Mouse (Mus musculus): ENCODE data around the gene Rab5a.
A peak's percentile ranks its signal among the peaks of the same experiment; 100 is the strongest.
"Not testable (repeated sequence)": the region's sequence is repeated elsewhere in the genome, so short reads cannot be mapped to it uniquely, and the experiment has no call there.

The Rab5a gene

DNA sequence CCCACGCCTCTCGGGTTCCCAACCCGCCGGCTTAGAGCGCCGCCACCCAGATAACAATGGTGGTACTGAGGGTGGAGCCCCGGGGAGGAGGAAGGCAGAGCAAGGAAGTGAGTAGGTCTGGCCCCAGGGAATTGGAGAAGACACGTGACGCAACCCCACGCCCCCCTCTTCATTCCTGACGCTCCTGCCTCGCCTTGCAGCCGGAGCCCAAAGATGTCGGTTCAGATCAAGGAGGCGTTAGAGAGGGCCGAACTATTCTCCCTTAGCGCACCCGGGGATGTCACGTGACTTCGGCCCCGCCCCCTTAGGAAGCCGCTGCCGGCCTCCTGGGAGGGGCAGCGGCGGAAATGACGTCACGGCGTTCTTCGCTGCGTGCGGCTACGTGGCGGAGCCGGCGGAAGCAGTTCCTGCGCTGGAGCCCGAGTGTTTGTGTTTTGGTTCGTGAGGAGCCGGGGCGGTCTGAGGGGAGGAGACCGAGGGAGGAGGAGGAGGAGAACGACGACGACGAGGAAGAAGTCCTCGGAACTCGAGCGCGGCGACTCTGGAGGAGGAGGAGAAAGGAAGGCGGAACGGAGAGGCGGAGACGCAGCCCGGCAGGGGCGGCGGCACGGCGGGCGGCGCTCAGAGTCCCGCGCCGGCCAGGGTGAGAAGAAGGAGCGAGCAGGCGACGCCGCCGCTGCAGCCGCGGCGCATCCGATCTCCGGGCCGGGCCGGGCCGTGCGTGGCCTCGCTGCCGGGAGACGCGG lies at the start of gene Rab5a:
Gene Rab5a (plus strand): TSS at position 377 of the 746 bp plus-strand sequence.
- DNase-seq (ENCODE audit: low read depth): peak; percentile 100

DNA sequence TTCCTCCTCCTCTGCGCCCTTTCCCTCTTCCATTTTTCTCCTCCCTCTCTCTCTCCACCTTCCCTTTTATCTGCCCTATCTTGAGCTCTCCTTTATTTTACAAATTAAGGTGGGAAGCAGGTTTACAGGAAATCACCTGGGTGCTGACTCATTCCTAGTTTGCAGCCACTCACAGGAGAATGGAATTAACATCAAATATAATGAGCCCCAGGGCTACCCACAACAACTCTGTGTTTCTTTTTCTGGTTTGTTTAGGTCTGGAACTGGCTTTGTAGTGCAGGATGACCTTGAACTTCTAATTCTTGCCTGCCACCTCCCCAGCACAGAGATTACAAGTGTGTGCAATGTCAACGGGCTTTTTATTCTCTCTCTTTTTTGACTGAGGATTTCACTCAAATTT lies 22.9 kb upstream of the Rab5a start:
- no peak for DNase-seq (ENCODE audit: low read depth)

DNA sequence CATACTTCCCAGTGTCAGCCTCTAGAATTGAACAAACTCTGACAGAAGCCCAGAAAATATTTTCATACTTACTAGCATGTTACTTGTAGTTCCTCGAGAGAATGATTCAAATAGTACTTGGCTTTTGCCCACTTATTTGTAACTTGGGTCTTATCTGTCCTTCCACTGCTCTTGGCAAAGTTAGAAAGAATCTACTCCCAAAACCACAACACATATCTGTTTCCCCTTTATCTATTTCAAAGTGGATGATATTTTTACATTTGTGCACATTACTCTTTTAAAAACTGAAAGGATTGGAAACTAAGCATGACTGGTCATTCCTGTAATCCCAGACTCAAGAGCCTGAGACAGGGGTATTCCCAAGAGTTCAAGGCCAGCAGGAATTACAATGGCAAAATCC lies 22.3 kb upstream of the Rab5a start:
- DNase-seq (ENCODE audit: low read depth): no peak

DNA sequence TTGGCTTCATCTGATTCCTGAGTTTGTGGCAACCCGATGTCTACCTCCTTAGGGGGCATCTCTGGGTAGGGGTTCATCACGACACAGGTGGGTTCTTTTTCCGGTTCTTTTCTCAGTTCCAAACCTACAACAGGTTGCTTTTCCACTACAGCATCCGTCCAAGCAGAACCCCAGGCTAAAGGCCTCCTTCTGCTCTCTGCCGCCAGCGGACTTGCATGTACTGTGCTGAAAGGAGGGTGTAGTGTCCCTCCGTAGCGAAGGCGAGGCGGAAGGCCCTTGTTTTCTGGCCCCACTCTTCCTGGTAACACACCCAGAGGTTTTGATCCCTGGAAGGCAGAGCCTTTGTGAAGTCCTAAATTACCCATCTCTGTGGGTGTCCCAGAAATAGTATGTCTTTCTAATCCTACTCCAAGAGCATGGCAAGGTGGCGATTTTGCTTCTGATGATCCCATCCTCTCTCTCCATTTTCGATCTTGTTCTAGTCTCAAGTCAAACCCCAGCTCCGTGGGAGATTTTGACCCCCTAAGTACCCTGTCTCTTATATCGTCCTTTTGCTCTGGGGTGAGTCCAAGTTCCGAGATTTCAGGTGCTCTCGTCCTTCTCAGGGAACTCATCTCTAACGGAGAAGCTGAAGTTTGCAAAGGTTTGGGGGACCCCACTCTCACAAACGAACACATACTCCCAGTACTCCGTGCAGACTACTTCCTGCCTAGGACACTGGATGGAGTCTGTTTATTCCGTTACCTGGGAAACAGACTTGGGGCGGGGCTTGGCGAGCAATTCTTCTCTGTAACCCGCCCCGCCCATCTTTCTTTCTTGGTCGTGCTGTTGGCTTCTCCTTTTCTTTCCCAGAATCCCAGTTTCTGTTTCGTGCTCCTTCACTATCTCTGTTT lies 16.2 kb upstream of the Rab5a start, which contains the start of gene Efhb:
Gene Efhb (minus strand): TSS at position 719 of the 893 bp plus-strand sequence.
- peak; percentile 93 for DNase-seq (ENCODE audit: low read depth)

DNA sequence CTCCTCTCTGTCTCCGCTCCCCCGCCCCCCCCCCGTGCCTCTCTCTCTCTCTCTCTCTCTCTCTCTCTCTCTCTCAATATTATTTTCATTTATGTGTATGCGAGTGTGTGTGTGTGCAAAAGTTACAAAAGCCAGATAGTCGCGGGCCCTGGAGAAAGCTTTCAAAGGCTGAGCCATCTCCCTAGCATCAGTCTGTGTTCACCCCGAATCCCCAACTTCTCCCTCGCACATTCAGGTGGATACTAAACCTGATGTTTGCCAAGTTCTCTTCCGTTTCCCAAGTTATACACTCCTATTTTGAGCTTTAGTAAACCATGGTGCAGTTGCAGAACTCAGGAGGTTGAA lies 15.6 kb upstream of the Rab5a start:
- no peak for DNase-seq (ENCODE audit: low read depth)

DNA sequence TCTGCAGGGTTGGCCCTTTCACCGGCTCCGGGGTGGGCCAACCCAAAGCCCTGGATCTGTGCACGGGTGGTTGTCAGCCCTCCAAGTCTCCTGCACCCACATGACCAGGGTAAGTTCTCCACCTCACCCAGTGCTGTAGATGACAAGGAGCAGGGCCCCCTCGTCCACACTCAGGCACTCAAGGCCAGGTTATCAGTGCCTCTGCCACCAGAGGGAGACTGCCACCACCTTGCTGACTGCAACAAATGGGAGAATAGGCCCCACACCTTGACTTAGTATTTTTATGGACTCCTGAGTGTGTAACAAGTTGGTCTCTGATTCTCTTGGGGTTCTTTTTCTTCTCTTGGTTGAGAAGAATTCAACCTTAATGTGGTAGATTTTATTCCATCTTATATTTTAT lies 13.5 kb upstream of the Rab5a start:
- peak; percentile 46 for DNase-seq (ENCODE audit: low read depth)

DNA sequence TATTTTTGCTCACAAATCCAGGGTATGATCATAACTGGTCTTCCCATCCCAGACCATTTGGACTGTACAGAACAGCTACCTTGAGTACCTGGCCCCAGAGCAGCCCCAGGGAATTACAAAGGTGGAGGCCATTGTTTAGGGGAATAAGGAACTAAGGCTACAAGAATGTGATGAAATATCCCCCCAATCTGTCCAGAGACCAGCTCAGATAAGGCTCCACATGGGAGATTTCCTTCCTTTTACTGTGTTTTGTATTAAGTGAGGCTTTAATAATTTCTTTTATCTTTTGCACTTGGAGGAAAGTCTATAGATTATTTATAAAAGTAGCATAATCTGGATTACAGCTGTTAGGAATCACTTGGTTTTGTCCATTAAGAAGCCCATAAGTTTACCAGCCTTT lies 10.3 kb upstream of the Rab5a start:
- no peak for DNase-seq (ENCODE audit: low read depth)

DNA sequence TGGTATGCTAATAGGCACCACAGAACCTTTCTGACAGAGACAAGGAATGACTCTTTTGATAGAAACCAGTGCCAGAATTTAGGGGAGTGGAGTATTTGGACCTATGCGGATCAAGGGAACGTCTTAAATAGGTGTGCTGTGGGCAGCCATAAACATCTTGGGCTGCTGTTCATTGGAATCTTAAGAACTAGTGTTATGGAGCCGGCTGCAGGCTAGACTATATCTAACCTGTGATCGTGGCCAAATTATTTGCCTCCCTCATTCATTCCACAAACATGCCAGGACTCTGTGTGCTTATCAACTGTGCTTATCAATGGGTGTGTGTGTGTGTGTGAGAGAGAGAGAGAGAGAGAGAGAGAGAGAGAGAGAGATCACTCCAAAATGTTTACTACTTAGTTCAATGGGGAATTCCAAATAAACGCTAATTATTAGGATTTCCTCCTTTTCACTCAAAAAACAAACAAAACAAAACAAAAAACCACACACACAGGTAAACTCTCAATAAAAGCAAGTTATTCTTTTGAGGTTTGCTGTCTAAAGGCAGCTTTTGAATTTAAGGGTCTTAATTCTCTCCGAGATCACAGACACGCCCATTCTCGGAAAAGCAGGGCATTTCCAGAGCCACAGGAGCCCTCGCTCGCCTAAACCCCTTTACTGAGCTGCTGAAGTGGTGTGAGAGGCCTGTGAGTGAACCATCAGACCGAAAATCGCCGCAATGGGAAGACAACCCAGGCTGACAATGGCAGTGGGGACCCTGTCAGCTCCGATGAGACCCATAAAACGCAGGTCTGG lies 772 bp upstream of the Rab5a start:
- peak; percentile 36 for DNase-seq (ENCODE audit: low read depth)

DNA sequence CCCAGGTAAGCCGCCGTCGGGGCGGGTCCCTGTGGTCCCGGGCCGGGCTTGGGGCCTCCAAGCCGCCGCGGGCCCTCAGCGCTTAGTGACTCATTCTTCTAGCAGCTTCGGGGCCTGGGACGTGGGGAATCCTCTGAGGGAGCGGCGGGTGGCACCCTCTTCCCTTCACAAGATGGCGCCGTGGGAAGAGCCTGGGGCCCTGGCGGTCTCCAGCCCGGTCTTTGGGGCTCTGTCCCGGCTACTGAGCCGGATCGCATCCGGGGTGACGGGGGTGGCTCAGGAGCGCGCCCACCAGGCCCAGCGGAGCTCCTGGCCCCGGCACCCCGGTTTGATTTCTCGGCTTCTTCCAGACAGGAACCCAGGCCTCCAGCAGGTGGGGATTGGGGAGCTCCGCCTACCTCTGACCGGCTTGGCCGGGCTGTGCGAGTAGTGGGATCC lies 589 bp downstream of the Rab5a start:
- DNase-seq (ENCODE audit: low read depth): peak; percentile 79

DNA sequence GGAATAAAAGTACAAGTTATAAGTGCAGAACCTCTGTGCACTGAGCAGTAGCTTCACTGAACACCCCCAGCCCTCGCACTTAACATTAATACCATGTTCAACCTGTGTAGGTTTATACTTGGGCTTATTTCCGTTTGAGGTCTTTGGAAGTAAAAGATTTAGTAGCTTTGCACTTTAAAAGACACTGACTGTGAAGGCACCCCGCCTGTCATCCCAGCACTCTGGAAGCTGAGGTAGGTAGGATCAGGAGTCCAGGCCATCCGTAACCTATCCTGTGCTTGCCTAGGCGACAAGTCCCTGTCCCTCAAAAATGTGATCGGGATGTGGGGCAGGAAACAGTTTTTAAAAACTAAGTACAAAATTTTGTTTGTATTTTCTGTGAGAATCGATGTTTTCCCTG lies 1.4 kb downstream of the Rab5a start:
- no peak for DNase-seq (ENCODE audit: low read depth)

DNA sequence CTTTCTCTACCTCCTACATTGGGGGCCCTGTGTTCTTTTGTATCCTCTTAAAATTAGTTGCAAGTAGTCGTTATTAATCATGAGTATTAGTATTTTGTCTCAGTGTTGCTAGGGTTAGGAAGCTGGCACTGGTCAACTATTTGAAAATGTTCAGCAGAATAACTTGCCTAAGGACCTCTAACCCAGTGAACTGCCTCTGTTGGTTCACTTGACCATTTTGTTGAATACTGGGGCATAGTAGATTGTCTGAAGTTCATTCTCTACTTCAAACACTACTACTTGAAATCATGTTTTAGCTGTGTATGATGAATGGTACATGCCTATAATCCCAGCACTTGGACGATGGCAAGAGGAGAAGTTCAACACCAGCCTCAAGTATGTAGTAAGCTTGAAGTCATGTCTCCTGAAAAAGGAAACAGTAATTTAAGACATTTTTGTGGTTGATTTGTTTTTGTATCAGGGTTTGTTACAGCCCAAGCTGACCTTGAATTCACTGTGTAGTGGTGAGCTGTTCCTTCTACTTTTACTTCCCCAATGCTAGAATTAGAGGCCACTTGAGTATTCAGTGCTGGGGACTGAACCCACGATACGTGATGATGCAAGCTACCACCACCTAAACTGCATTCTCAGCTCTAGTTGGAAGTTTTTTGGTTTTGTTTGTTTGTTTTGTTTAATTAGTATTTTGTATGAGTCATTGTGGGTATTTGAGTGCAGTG lies 9.4 kb downstream of the Rab5a start:
- DNase-seq (ENCODE audit: low read depth): no peak

DNA sequence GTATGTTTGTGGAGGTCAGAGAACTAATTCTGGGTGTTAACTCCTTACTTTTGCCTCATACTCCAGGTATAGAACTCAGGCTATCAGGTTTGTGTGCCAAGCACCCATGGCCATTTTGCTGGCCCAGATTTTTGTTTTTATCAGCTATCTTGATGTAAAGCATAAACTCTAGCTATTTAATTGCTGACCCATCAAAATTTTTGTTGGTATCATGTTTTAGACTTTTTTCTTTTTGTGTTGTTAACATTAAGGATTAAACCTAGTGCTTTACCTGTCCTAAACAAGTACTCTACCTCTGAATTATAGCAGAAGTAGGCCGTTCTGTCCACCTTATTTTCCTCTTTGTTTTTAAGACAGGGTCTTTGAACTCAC lies 10.0 kb downstream of the Rab5a start:
- no peak for DNase-seq (ENCODE audit: low read depth)

DNA sequence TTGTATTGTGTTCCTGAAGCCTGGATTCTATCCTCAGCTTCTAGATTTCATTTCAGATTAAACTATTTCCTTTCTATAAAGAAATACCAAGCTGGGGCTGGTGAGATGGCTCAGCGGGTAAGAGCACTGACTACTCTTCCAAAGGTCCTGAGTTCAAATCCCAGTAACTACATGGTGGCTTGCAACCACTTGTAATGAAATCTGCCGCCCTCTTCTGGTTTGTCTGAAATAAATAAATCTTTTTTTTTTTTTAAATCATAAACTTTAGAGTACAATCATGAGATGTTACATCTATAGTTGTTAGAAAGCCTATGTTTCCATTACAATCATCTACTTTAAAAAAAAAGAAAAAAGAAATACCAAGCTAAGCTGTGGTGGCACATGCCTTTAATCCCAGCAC lies 23.9 kb downstream of the Rab5a start:
- no peak for DNase-seq (ENCODE audit: low read depth)

DNA sequence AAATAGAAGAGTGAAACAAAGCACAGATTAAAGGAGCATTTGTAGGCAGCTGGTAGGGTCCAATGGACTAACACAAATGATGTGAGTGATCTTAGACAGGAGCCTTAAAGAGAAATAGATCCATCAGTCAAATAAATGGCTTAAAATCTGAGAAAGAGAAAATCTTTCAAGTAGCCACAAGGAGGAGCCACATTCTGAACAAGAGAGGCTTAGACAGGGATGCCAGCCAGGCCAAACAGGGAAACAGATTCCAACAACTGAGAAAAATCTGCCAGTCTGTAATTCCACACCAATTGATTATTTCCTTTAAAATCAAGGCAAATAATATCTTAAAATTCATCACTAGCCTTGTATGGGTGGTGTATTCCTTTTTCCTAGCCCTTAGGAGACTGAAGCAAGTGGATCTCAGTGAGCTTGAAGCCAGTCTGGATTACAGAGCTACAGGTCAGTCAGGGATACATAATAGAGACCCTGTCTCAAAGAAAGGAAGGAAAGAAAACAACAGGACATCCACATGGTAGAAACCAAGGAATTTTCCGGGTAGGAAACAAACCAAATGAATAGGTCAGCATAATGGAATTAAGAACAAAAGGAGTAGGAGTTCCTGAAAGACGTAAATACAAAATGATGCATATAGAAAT lies 33.4 kb downstream of the Rab5a start:
- DNase-seq (ENCODE audit: low read depth): peak; percentile 77

DNA sequence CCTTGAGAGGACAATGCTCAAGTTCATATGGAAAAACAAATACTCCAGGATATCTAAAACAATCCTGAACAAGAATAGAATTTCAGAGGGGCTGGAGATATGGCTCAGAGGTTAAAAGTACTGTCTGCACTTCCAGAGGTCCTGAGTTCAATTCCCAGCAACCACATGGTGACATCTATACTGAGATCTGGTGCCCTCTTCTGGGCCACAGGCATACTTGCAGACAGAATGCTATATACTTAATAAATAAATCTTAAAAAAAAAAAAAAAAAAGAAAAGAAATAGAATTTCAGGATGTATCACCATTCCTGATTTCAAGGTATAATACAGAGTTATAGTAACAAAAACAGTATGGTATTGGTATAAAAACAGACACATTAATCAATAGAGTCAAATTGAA lies 40.3 kb downstream of the Rab5a start:
- no peak for DNase-seq (ENCODE audit: low read depth)

DNA sequence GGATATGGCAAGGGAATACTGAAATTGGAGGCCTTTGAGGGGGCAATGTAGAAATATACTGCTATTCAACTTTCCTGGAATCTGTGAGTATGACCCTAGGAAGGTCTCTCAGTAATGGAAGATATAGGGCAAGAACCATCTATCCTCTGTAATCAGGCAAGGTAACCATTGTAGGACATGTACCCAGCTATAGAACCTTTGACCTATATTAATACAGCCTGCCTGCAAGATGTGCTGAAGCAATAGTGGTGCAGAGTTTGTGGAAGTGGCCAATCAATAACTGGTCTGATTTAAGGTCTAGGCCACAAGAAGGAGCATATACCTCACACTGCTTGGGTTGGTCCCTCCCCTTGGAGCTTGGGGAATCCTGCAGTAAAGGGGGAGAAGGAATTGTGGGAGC lies 41.5 kb downstream of the Rab5a start:
- no peak for DNase-seq (ENCODE audit: low read depth)

DNA sequence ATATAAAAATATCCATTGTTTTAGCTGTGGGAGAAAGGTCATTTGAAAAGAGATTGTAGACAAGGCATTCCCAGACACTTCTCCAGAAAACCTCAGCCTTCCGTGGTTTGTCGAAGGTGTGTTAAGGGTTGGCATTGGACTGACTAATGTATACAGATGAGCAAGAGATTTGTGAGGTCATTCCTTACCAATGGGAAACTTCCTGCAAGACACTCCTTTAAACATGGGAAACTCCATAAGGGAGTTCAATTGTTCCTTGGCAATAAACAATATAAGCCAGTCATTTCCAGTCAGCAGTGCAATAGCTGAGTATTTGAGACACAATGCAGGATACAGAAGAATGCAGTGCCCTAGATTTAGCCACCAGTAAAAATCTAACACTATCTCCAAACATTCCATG lies 49.0 kb downstream of the Rab5a start:
- no peak for DNase-seq (ENCODE audit: low read depth)

DNA sequence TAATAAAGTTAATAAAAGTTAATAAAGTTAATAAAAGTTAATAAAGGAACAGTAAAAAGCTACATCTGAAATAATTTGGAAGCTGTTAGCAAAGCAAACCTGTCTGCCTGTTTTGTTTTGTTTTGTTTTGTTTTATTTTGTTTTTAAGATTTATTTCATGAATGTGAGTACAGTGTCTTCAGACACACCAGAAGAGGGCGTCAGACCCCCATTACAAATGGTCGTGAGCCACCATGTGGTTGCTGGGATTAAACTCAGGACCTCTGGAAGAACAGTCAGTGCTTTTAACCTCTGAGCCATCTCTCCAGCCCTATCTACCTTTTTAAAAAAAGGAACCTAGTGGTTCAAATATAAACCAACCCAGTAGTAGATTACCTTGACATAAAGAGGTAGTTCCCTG lies 52.1 kb downstream of the Rab5a start:
- DNase-seq (ENCODE audit: low read depth): peak; percentile 28

DNA sequence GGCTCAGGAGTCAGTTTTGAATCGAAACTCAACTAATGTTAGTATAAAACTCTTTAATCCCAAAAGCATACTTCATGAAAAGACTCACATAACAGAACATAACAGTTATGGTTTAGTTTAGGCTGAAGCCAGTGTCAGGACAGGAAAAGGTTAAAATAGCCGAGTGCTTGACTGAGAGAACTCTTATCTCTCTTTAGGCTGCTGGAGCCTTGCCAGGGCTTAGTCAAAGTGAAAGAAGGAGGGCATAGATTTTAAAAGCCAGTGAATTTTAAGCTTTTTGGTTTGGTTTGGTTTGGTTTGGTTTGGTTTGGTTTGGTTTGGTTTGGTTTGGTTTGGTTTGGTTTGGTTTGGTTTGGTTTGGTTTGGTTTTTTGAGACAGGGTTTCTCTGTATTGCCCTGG lies 53.4 kb downstream of the Rab5a start:
- peak; percentile 59 for DNase-seq (ENCODE audit: low read depth)

DNA sequence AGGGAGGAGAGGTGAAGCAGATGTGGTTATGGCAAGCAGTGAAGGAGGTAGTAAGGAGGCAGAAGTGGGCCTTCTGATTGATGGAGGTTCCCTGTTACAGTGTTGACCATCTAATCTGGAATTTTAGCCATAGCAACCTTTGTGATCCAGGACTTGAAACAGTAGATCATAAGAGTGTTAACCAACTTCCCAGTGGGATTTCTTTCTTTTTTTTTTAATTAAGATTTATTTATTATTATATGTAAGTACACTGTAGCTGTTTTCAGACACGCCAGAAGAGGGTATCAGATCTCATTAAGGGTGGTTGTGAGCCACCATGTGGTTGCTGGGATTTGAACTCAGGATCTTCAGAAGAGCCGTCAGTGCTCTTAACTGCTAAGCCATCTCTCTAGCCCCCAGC lies 60.3 kb downstream of the Rab5a start, which contains the start of gene Pp2d1:
Gene Pp2d1 (minus strand): TSS at position 101 of the 400 bp plus-strand sequence.
- not testable (repeated sequence) for DNase-seq (ENCODE audit: low read depth)

DNA sequence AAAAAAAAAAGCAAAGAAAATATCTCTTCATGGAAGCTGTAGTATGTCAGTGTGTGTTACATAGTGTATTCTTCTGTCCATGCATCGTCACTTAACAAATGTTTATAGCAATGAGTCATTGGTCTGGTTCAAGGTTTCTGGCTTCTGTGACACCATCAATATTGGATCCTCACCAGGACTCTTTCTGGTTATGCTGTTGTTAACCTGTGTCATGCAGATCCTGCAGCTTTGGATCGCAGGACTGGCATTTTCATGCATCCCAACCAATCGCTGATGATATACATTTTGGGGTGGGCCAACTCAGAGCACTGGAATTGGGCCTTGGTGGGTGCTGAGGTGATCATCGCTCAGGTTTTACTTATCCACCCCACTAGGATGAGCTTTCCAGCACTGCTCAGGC lies 63.5 kb downstream of the Rab5a start:
- DNase-seq (ENCODE audit: low read depth): no peak
